Mouse (Mus musculus) lung, postnatal 0 days (tissue): ENCODE data around the gene H2afz. TPM values are rescaled to one million over a fixed set of nuclear protein-coding genes. Genes with fewer than 3 reads are reported as not detected.

Experiments
- ATAC-seq: fragments of 200-750 bp; cut with Nextera tagmentation; 2 replicates; pipeline ENCODE4 v1.8.0; 2017; ENCODE audit warnings: moderate library complexity
- DNase-seq: peaks from one replicate; pipeline ENCODE4 v3.0.0-alpha.2; 2016; ENCODE audit warnings: low spot score
- H3K27ac ChIP-seq: fragments of 300-500 bp; sonication (generic); 2 replicates; pipeline ENCODE4 v1.5.1; 2014; ENCODE audit warnings: antibody characterized with exemption, mild to moderate bottlenecking, low read length, mixed read lengths
- H3K27me3 ChIP-seq: fragments of 300-500 bp; sonication (generic); replicated peaks from 2 replicates; pipeline ENCODE4 v1.6.1; 2014; ENCODE audit warnings: low read length, mixed read lengths; ENCODE audit not compliant: insufficient read depth
- H3K36me3 ChIP-seq: fragments of 300-500 bp; sonication (generic); 2 replicates; pipeline ENCODE4 v1.6.1; 2014; ENCODE audit warnings: low read length, mixed read lengths; ENCODE audit not compliant: insufficient read depth
- H3K4me1 ChIP-seq: fragments of 300-500 bp; sonication (generic); 2 replicates; pipeline ENCODE4 v1.6.1; 2014; ENCODE audit warnings: antibody characterized with exemption, low read depth, low read length, mixed read lengths; ENCODE audit not compliant: insufficient read depth
- H3K4me2 ChIP-seq: fragments of 300-500 bp; sonication (generic); replicated peaks from 2 replicates; pipeline ENCODE4 v1.6.1; 2014; ENCODE audit warnings: low read depth, mild to moderate bottlenecking, low read length, moderate library complexity, mixed read lengths
- H3K4me3 ChIP-seq: fragments of 300-500 bp; sonication (generic); 2 replicates; pipeline ENCODE4 v1.5.1; 2014; ENCODE audit warnings: low read depth, low read length
- H3K9ac ChIP-seq: fragments of 300-500 bp; sonication (generic); replicated peaks from 2 replicates; pipeline ENCODE4 v1.6.1; 2014; ENCODE audit warnings: low read depth, mild to moderate bottlenecking
- H3K9me3 ChIP-seq: fragments of 300-500 bp; sonication (generic); 2 replicates; pipeline ENCODE4 v1.6.1; 2016; ENCODE audit warnings: low read length, mixed read lengths
- CTCF ChIP-seq: IDR thresholded peaks from 2 replicates; pipeline ENCODE4 v1.5.1; 2016; ENCODE audit warnings: antibody characterized with exemption, mild to moderate bottlenecking
- EP300 ChIP-seq: IDR thresholded peaks from 2 replicates; pipeline ENCODE4 v1.6.1; 2016; ENCODE audit warnings: antibody characterized with exemption, mild to moderate bottlenecking, control low read depth
- WGBS: fragments of 180-500 bp; shearing (Covaris S2); extraction: QIAGEN DNeasy Blood & Tissue Kit; methylation state at CpG from one replicate; pipeline ENCODE4 v1.1.7; 2014; 5-methylcytosine and 5-hydroxymethylcytosine counted together
- polyA plus RNA-seq: library from polyadenylated mRNA; unstranded; fragments of >200 nt; fragmentation: Nextera tagmentation; extraction: Ambion mirVana; gene quantifications from 2 replicates; pipeline ENCODE4 v1.2.1, GENCODE M21; 2015

H2afz gene
- polyA plus RNA-seq, 1 experiment from 2014 or later, result 577 TPM

DNA sequence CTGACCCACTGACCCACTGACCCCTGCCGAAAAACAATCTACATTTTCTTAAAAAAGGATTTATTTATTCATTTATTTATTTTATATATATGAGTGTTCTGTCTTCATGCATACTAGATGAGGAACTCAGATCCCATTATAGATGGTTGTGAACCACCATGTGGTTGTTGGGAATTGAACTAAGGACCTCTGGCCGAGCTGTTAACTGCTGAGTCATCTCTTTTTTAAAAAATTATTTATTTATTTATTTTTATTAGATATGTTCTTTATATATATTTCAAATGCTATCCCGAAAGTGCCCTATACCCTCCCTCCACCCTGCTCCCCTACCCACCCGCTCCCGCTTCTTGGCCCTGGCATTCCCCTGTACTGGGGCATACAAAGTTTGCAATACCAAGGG lies 16.8 kb downstream of the H2afz start:
- 88% methylated on average over 5 of the region's 5 CpGs for WGBS
- Histone ChIP-seq H3K4me3 (no peak overlapping the region), H3K4me1 (no peaks in the 10 kb centered on the region), H3K36me3 (no peaks in the 10 kb centered on the region), H3K9me3 (no peaks in the 10 kb centered on the region), H3K9ac (no peak overlapping the region), H3K4me2 (no peak overlapping the region), H3K27ac (no peak overlapping the region), H3K27me3 (no peaks in the 10 kb centered on the region)
- no peak for TF ChIP-seq EP300
- TF ChIP-seq CTCF, result no peak
- no peak for DNase-seq
- no peak for ATAC-seq

- H3K36me3 ChIP-seq, result no peaks in the 10 kb centered on the region
Observed at GRCm38 (mm10) chr3:137887961-137888360, 23.7 kb downstream of the H2afz start.

GRCm38 (mm10) chr3:137891089-137891488 lies 26.8 kb downstream of the H2afz start:
- Histone ChIP-seq H3K36me3 (peaks cover 4% of the 10 kb centered on the region), H3K27me3 (no peaks in the 10 kb centered on the region), H3K4me1 (no peaks in the 10 kb centered on the region), H3K4me2 (no peak overlapping the region), H3K4me3 (no peak overlapping the region), H3K9me3 (no peaks in the 10 kb centered on the region), H3K27ac (no peak overlapping the region), H3K9ac (no peak overlapping the region)
- 53% methylated on average over 3 of the region's 3 CpGs for WGBS
- DNase-seq (peak; percentile 28), ATAC-seq (peak; percentile 52)
- TF ChIP-seq EP300 (no peak), CTCF (no peak)

More at GRCm38 (mm10) chr3:137887961-137888360, 23.7 kb downstream of the H2afz start:
- 67% methylated on average over 7 of the region's 7 CpGs for WGBS
- H3K9ac ChIP-seq, result no peak overlapping the region
- H3K4me3 ChIP-seq, result no peak overlapping the region
- TF ChIP-seq CTCF (no peak), EP300 (no peak)
- H3K4me2 ChIP-seq, result no peak overlapping the region
- ATAC-seq (no peak), DNase-seq (no peak)
- no peaks in the 10 kb centered on the region for H3K9me3 ChIP-seq
- no peaks in the 10 kb centered on the region for H3K27me3 ChIP-seq
- H3K4me1 ChIP-seq, result no peaks in the 10 kb centered on the region
- no peak overlapping the region for H3K27ac ChIP-seq

DNA sequence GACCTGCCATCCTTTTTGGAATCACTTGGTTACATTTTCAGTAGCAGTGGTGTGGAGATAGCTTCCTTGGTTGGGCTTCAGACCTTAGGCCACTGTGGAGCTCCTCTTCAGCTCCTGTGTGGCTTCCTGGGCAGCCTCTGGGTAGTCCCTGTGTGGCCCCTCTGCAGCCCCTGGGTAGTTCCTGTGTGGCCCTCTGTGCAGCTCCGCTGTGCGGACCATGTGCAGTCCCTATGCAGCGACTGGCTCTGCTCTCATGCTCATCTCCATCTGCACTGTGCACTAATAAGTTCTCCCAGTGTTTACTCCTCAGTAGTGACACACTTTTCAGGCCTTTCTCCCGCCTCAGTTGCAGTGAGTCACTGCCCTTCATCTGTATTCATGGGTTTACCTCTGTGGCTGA lies 27.8 kb downstream of the H2afz start:
- no peak for ATAC-seq

GRCm38 (mm10) chr3:137893789-137894188 lies 29.5 kb downstream of the H2afz start:
- Histone ChIP-seq H3K9me3 (no peaks in the 10 kb centered on the region), H3K36me3 (peaks cover 9% of the 10 kb centered on the region), H3K4me1 (no peaks in the 10 kb centered on the region), H3K27me3 (no peaks in the 10 kb centered on the region), H3K4me3 (no peak overlapping the region), H3K27ac (no peak overlapping the region), H3K9ac (no peak overlapping the region), H3K4me2 (no peak overlapping the region)
- DNase-seq (no peak), ATAC-seq (no peak)
- TF ChIP-seq CTCF (no peak), EP300 (no peak)
- 88% methylated on average over 4 of the region's 4 CpGs for WGBS

More for the DNA sequence above, 27.8 kb downstream of the H2afz start:
- Histone ChIP-seq H3K4me2 (no peak overlapping the region), H3K27me3 (no peaks in the 10 kb centered on the region), H3K36me3 (peaks cover 4% of the 10 kb centered on the region), H3K27ac (no peak overlapping the region), H3K9ac (no peak overlapping the region), H3K9me3 (no peaks in the 10 kb centered on the region), H3K4me3 (no peak overlapping the region), H3K4me1 (no peaks in the 10 kb centered on the region)
- TF ChIP-seq CTCF (no peak), EP300 (no peak)
- WGBS, result 92% methylated on average over 4 of the region's 4 CpGs
- no peak for DNase-seq

GRCm38 (mm10) chr3:137895196-137895595 lies 30.9 kb downstream of the H2afz start:
- Histone ChIP-seq H3K4me1 (no peaks in the 10 kb centered on the region), H3K4me3 (no peak overlapping the region), H3K36me3 (peaks cover 9% of the 10 kb centered on the region), H3K4me2 (no peak overlapping the region), H3K9me3 (no peaks in the 10 kb centered on the region), H3K27me3 (no peaks in the 10 kb centered on the region), H3K9ac (no peak overlapping the region), H3K27ac (no peak overlapping the region)
- ATAC-seq (no peak), DNase-seq (no peak)
- TF ChIP-seq CTCF, result peak; percentile 61
- no peak for TF ChIP-seq EP300
- 96% methylated on average over 3 of the region's 3 CpGs for WGBS

- WGBS, result 92% methylated on average over 4 of the region's 4 CpGs
- no peak overlapping the region for H3K4me3 ChIP-seq
- no peaks in the 10 kb centered on the region for H3K9me3 ChIP-seq
- no peak overlapping the region for H3K27ac ChIP-seq
- peaks cover 9% of the 10 kb centered on the region for H3K36me3 ChIP-seq
- H3K27me3 ChIP-seq, result no peaks in the 10 kb centered on the region
- TF ChIP-seq CTCF, result no peak
- no peak for TF ChIP-seq EP300
- no peak overlapping the region for H3K9ac ChIP-seq
- no peaks in the 10 kb centered on the region for H3K4me1 ChIP-seq
- DNase-seq (no peak), ATAC-seq (no peak)
- H3K4me2 ChIP-seq, result no peak overlapping the region
Observed at GRCm38 (mm10) chr3:137896386-137896785, 32.1 kb downstream of the H2afz start.
